Mouse (Mus musculus): ENCODE results near the gene March1. TPM values are rescaled to one million over a fixed set of nuclear protein-coding genes. Genes with fewer than 3 reads are reported as not detected.

The March1 gene
- polyA plus RNA-seq, 1 experiment from 2014 or later = 0.54 TPM

GRCm38 (mm10) chr8:66183454-66183853, 565.8 kb downstream of the March1 start:
- Histone ChIP-seq H3K9ac (no peak overlapping the region), H3K36me3 (no peaks in the 10 kb centered on the region), H3K27ac (ENCODE audit: poor library complexity, severe bottlenecking) (no peak overlapping the region), H3K9me3 (replicated peaks) (no peaks in the 10 kb centered on the region), H3K4me1 (replicated peaks) (no peaks in the 10 kb centered on the region), H3K27me3 (replicated peaks) (no peaks in the 10 kb centered on the region), H3K4me3 (no peak overlapping the region), H3K4me2 (no peak overlapping the region)
- WGBS = 70% methylated on average over 2 of the region's 2 CpGs
- ATAC-seq (ENCODE audit: insufficient number of reproducible peaks, low FRiP score) = no peak

DNA sequence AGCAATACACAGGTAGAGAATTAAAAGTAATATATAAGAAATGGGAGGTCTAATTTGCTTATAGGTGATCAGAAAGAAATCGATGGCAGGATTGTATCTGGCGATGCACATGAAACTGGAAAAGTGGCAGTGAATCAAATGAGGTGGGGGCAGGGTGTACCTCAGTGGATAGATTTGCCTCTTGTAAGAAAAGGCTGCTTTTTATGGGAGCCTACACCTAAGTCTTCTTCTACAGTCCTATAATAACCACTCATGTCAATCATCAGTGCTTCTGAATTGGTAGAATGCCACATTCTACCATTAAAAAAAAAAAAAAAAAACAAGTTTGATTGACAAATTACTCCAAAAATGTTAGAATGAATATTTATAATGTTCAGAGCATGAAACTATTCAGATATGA, 567.5 kb downstream of the March1 start:
- Histone ChIP-seq H3K9ac (no peak overlapping the region), H3K4me2 (no peak overlapping the region), H3K4me1 (replicated peaks) (no peaks in the 10 kb centered on the region), H3K27ac (ENCODE audit: poor library complexity, severe bottlenecking) (no peak overlapping the region), H3K36me3 (no peaks in the 10 kb centered on the region), H3K27me3 (replicated peaks) (no peaks in the 10 kb centered on the region), H3K9me3 (replicated peaks) (no peaks in the 10 kb centered on the region), H3K4me3 (no peak overlapping the region)
- ATAC-seq (ENCODE audit: insufficient number of reproducible peaks, low FRiP score) = no peak
- WGBS = 80% methylated on average over 2 of the region's 2 CpGs

DNA sequence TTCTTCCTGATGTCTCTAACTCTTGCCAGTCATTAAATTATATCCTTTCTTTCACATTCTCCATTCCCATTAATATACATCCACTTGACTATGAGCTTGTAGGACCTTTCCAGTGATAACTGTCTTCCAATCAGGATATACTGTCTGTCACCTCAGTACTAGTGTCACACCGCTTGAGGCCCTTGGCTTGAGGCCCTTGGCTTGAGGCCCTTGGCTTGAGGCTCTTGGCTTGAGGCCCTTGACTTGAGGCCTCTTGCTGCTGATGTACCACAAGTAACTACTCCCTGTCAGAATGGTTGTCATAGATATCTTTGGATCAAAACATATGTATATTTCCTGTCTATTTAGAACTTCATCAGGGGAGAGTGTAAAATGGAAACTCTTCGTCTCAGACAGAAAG, 576.7 kb downstream of the March1 start:
- Histone ChIP-seq H3K4me3 (no peak overlapping the region), H3K4me1 (replicated peaks) (no peaks in the 10 kb centered on the region), H3K27me3 (replicated peaks) (no peaks in the 10 kb centered on the region), H3K27ac (ENCODE audit: poor library complexity, severe bottlenecking) (no peak overlapping the region), H3K9me3 (replicated peaks) (no peaks in the 10 kb centered on the region), H3K9ac (no peak overlapping the region), H3K36me3 (no peaks in the 10 kb centered on the region), H3K4me2 (no peak overlapping the region)
- ATAC-seq (ENCODE audit: insufficient number of reproducible peaks, low FRiP score) = no peak
- 81% methylated on average over 2 of the region's 2 CpGs for WGBS

DNA sequence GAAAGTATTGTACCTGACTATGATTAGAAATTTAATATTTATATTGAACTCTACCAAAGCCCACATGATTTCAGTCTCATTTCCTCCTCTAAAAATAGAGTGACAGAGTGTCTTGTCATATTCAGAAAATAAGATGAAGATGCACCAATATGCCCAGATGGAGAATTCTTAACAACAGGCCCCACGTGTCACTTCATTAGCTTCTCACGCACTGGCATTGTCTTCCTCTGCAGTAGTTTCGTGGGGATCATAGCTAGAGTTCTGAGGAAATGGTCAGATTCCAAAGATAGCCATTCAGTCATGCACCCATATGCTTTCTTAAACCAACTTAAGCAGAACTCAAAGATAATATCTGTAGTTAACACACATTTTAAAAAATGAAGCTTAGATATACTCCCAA, 582.5 kb downstream of the March1 start:
- 85% methylated on average over 3 of the region's 3 CpGs for whole genome bisulfite sequencing
- Histone ChIP-seq H3K9me3 (replicated peaks) (no peaks in the 10 kb centered on the region), H3K27ac (ENCODE audit: poor library complexity, severe bottlenecking) (no peak overlapping the region), H3K9ac (no peak overlapping the region), H3K4me2 (no peak overlapping the region), H3K4me3 (no peak overlapping the region), H3K27me3 (replicated peaks) (no peaks in the 10 kb centered on the region), H3K4me1 (replicated peaks) (no peaks in the 10 kb centered on the region), H3K36me3 (no peaks in the 10 kb centered on the region)
- no peak for ATAC-seq (ENCODE audit: insufficient number of reproducible peaks, low FRiP score)

- Histone ChIP-seq H3K4me1 (replicated peaks) (no peaks in the 10 kb centered on the region), H3K4me3 (no peak overlapping the region), H3K36me3 (no peaks in the 10 kb centered on the region), H3K4me2 (no peak overlapping the region), H3K27me3 (replicated peaks) (no peaks in the 10 kb centered on the region), H3K9ac (no peak overlapping the region), H3K9me3 (replicated peaks) (no peaks in the 10 kb centered on the region), H3K27ac (ENCODE audit: poor library complexity, severe bottlenecking) (no peak overlapping the region)
- ATAC-seq (ENCODE audit: insufficient number of reproducible peaks, low FRiP score) = no peak
- 80% methylated on average over 7 of the region's 7 CpGs for WGBS
Observed at GRCm38 (mm10) chr8:66203814-66204438, 586.2 kb downstream of the March1 start.

- H3K4me1 ChIP-seq (replicated peaks) = no peaks in the 10 kb centered on the region
- no peaks in the 10 kb centered on the region for H3K27me3 ChIP-seq (replicated peaks)
- no peaks in the 10 kb centered on the region for H3K36me3 ChIP-seq
- ATAC-seq (ENCODE audit: insufficient number of reproducible peaks, low FRiP score) = no peak
- H3K9me3 ChIP-seq (replicated peaks) = no peaks in the 10 kb centered on the region
- 58% methylated on average over 2 of the region's 2 CpGs for WGBS
- H3K27ac ChIP-seq (ENCODE audit: poor library complexity, severe bottlenecking) = no peak overlapping the region
- no peak overlapping the region for H3K4me3 ChIP-seq
- H3K4me2 ChIP-seq = no peak overlapping the region
- H3K9ac ChIP-seq = no peak overlapping the region
Observed at GRCm38 (mm10) chr8:66209553-66209952, 591.9 kb downstream of the March1 start.

DNA sequence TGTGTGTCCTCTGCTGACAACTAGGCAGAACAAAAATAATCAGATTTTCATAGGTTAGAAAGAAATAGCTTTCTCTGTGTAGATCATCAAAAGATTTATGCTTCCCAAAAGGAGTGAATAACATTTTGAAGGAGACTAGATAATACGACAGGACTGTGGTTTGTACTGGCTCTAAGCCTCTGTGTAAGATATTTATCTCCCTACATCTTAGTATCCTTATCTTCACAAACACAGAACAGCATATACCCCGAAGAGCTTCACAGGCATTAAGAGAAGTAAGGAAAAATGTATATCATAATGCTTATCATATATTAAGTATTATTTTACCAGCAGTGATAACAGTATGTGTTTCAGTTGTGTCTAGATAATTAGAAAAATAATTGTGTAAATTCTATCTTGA, 592.6 kb downstream of the March1 start:
- H3K27ac ChIP-seq (ENCODE audit: poor library complexity, severe bottlenecking) = no peak overlapping the region
- no peak for ATAC-seq (ENCODE audit: insufficient number of reproducible peaks, low FRiP score)
- H3K9me3 ChIP-seq (replicated peaks) = no peaks in the 10 kb centered on the region
- H3K4me1 ChIP-seq (replicated peaks) = no peaks in the 10 kb centered on the region
- H3K4me3 ChIP-seq = no peak overlapping the region
- H3K36me3 ChIP-seq = no peaks in the 10 kb centered on the region
- whole genome bisulfite sequencing = 61% methylated on average over 2 of the region's 2 CpGs
- no peak overlapping the region for H3K9ac ChIP-seq
- H3K27me3 ChIP-seq (replicated peaks) = no peaks in the 10 kb centered on the region
- H3K4me2 ChIP-seq = no peak overlapping the region

- Histone ChIP-seq H3K4me1 (replicated peaks) (no peaks in the 10 kb centered on the region), H3K9me3 (replicated peaks) (no peaks in the 10 kb centered on the region), H3K27me3 (replicated peaks) (no peaks in the 10 kb centered on the region), H3K27ac (ENCODE audit: poor library complexity, severe bottlenecking) (no peak overlapping the region), H3K4me3 (no peak overlapping the region), H3K4me2 (no peak overlapping the region), H3K9ac (no peak overlapping the region), H3K36me3 (no peaks in the 10 kb centered on the region)
- no peak for ATAC-seq (ENCODE audit: insufficient number of reproducible peaks, low FRiP score)
- WGBS = 68% methylated on average over 1 of the region's 1 CpGs
Observed at GRCm38 (mm10) chr8:66219974-66220373, 602.3 kb downstream of the March1 start.

DNA sequence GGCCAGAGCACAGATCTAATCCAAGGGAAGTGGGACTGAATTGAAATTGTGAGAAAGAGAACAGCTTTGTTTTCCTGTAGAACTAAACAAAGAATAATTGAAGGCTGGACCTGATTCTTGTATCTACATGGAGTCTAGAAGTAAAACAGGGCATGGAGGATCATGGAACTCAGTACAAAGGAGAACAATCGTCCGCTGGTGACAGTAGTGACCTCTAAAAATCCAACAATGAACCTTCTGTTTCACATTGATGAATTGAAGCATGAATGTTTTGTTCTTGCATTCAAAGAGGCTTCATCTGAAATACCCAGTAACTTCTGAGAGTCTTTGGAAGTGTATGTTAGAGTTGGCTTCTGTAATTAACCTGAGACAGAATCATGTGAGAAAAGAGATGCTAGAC, 612.2 kb downstream of the March1 start:
- H3K36me3 ChIP-seq = no peaks in the 10 kb centered on the region
- no peaks in the 10 kb centered on the region for H3K9me3 ChIP-seq (replicated peaks)
- H3K4me2 ChIP-seq = no peak overlapping the region
- no peak overlapping the region for H3K9ac ChIP-seq
- no peak overlapping the region for H3K27ac ChIP-seq (ENCODE audit: poor library complexity, severe bottlenecking)
- ATAC-seq (ENCODE audit: insufficient number of reproducible peaks, low FRiP score) = no peak
- no peaks in the 10 kb centered on the region for H3K27me3 ChIP-seq (replicated peaks)
- no peak overlapping the region for H3K4me3 ChIP-seq
- no peaks in the 10 kb centered on the region for H3K4me1 ChIP-seq (replicated peaks)
- 76% methylated on average over 2 of the region's 2 CpGs for whole genome bisulfite sequencing

- no peaks in the 10 kb centered on the region for H3K36me3 ChIP-seq
- no peak overlapping the region for H3K27ac ChIP-seq (ENCODE audit: poor library complexity, severe bottlenecking)
- no peak overlapping the region for H3K4me3 ChIP-seq
- no peaks in the 10 kb centered on the region; the same call in 1 of the 2 replicates for H3K9me3 ChIP-seq (replicated peaks)
- no peak overlapping the region for H3K9ac ChIP-seq
- ATAC-seq (ENCODE audit: insufficient number of reproducible peaks, low FRiP score) = no peak
- H3K4me2 ChIP-seq = no peak overlapping the region
- H3K27me3 ChIP-seq (replicated peaks) = no peaks in the 10 kb centered on the region
- H3K4me1 ChIP-seq (replicated peaks) = no peaks in the 10 kb centered on the region
- 47% methylated on average over 4 of the region's 4 CpGs for WGBS
Observed at GRCm38 (mm10) chr8:66269546-66269945, 651.8 kb downstream of the March1 start.

- H3K9me3 ChIP-seq (replicated peaks) = no peaks in the 10 kb centered on the region; the same call in 1 of the 2 replicates
- no peaks in the 10 kb centered on the region for H3K36me3 ChIP-seq
- no peak for ATAC-seq (ENCODE audit: insufficient number of reproducible peaks, low FRiP score)
- no peak overlapping the region for H3K4me2 ChIP-seq
- H3K4me1 ChIP-seq (replicated peaks) = no peaks in the 10 kb centered on the region
- H3K4me3 ChIP-seq = no peak overlapping the region
- WGBS = 77% methylated on average over 2 of the region's 2 CpGs
- no peak overlapping the region for H3K9ac ChIP-seq
- no peak overlapping the region for H3K27ac ChIP-seq (ENCODE audit: poor library complexity, severe bottlenecking)
- no peaks in the 10 kb centered on the region for H3K27me3 ChIP-seq (replicated peaks)
Observed at GRCm38 (mm10) chr8:66270116-66270515, 652.4 kb downstream of the March1 start.

DNA sequence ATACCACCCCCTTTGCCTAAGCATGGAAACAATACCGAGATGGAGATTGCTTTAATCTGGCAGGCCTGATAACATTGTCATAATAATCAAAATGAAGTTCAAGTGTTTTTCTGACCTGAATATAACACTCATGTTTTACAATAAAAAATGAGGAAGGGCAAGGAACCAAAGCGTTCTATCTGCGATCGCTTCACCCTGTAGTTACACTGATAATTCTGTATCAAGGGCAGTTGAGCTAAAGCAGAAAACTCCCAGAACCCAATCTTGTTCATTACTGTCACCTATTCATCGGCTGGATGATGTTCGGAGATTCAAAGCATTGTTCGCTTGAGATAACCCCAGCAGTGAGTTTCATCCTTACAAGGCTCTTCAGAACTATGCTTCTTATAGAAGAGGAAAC, 700.1 kb downstream of the March1 start:
- Histone ChIP-seq H3K4me3 (no peak overlapping the region), H3K27ac (ENCODE audit: poor library complexity, severe bottlenecking) (no peak overlapping the region), H3K9ac (no peak overlapping the region), H3K4me1 (replicated peaks) (no peaks in the 10 kb centered on the region), H3K4me2 (no peak overlapping the region), H3K9me3 (replicated peaks) (no peaks in the 10 kb centered on the region), H3K36me3 (no peaks in the 10 kb centered on the region), H3K27me3 (replicated peaks) (no peaks in the 10 kb centered on the region)
- WGBS = 83% methylated on average over 7 of the region's 7 CpGs
- no peak for ATAC-seq (ENCODE audit: insufficient number of reproducible peaks, low FRiP score)

Data from heart, embryonic 12.5 days (tissue).